Mouse (Mus musculus) v-Abl transformed pro-B cells (cell line): ENCODE measurements around the gene Hbb-bt.
"Not testable (repeated sequence)": the region's sequence is repeated elsewhere in the genome, so short reads cannot be mapped to it uniquely, and the experiment has no call there.

ENCODE experiments used
- in situ Hi-C, 2 experiments: fragments of 400-800 bp; cut with MboI; formaldehyde crosslinking; loops; one replicate each; pipeline ENCODE4 v1.15.1; 2025; ENCODE audit not compliant: unreplicated experiment in 2 of 2

Gene Hbb-bt

DNA sequence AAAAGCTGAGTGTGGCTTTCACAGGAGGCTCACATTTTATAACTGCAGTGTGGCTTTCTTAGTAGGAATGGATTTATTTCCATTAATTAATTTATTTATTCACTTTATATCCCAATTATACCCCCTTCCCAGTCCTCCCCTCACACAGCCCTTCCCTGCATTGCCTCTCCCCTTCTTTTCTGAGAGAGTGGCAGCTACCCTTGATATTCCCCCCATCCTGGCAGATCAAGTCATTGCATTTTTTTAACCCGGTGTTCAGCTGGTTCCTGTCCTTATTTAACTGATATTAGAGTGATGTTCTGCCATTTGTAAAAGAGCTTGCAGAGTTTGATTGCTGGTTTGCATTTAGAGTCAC, 4.0 kb downstream of the Hbb-bt start:
- in situ Hi-C loops, result loop anchor here (10.0 kb wide), 3 partner anchors 95 to 1115 kb away; partner anchors contain the start of genes Olfr648 (in 2 of the 2), Olfr243 (in 1 of the 2) and Olfr557 (in 1 of the 2)

DNA sequence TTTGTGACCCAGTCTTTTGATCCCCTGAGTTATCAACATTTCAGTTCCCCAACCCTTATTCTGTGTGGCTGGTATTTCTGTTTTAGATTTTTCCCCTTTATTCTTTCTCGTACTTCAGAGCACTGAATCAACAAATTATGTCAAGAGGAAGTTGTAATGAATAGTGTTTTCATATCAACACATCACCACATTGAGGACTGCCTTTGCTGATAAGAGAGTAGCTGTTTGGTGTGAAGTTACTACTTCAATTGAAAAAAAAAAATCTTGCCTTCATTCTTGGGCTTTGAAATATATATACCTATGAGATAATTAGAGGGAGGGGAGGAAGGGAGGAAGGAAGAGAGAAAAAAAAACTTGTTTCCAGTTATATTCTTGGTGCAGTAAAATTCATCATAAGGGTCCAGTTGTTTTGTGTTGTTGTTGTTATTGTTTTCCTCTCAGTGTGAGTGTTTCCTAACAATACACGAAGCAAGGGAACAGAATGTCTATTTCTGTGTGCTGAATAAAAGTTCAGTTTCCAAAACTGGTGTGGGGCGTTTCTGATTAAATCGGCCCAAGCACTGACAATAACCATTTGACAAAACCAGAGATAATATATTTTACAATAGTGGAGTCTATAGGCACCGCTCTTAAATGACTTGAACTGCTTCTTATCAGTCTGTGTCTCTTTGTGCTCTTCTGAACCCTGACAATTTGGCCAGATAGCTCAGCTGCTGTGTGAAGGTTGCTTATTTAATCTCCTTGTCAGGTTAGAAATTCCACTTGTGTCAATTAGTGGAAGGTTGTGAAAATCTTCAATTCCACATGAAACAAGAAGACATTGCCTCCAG, 4.6 kb downstream of the Hbb-bt start:
- in situ Hi-C loops, result loop anchor here (10.0 kb wide), 3 partner anchors 94 to 1114 kb away; partner anchors contain the start of genes Olfr648 (in 2 of the 2), Olfr243 (in 1 of the 2) and Olfr557 (in 1 of the 2)

DNA sequence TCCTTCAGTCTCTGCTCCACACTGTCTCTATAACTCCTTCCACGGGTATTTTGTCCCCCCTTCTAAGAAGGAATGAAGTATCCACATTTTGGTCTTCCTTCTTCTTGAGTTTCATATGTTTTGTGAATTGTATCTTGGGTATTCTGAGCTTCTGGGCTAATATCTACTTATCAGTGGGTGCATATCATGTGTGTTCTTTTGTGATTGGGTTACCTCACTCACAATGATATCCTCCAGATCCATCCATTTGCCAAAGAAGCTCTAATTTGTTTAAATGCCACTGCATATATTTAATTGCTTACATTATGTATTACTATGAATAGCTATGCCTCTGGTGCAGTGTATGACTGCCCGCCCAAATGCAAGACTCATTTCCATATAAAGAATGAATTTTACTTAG, 5.7 kb downstream of the Hbb-bt start:
- in situ Hi-C loops, result loop anchor here (10.0 kb wide), 3 partner anchors 93 to 1113 kb away; partner anchors contain the start of genes Olfr648 (in 2 of the 2), Olfr243 (in 1 of the 2) and Olfr557 (in 1 of the 2)

DNA sequence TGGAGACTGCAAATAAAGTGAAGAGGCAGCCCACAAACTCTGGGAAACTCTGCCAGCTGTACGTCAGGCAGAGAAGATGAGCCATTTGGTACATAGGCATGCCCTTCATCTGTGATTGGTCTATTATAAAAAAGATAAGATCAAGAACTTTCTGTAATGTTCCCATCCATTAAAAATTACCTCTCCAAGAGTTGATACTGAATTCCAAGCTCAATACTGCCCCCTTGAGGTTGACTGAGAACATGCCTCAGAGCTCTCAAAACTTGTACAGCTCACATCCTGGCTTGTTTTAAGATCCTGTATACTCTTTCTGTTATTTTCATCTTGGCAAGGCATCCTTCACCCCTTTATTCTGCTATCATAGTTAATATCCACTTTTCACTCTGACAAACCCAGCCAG, 6.9 kb downstream of the Hbb-bt start:
- in situ Hi-C loops, result loop anchor here (10.0 kb wide), 3 partner anchors 92 to 1112 kb away; partner anchors contain the start of genes Olfr648 (in 2 of the 2), Olfr243 (in 1 of the 2) and Olfr557 (in 1 of the 2)

GRCm38 (mm10) chr7:103792669-103793388, 21.0 kb downstream of the Hbb-bt start:
- in situ Hi-C loops, result loop anchor here (5.0 to 10.0 kb wide), 2 partner anchors 79 to 152 kb away; partner anchors contain the start of gene Olfr633 (in 2 of the 2)

DNA sequence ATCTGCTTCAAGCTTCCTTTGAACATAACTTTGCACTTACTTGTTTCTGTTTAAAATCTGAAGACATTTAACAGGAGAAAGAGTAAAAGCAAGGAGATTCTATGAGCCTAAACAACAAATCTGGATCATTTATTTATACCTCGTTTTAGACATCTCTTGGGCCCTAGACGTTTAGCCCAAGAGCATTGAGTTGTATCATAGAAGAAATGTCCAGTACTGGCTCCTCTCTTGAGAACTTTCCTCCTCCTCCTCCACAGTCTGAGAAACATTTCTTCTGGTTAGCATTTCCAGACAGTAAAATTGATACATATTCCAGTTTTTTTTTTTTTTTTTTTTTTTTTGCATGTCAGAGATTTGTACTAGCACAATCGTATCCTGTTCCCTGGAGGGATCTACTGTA, 22.1 kb downstream of the Hbb-bt start, which contains the start of gene Olfr67:
Olfr67 (minus strand) TSS at position 101 of the 400 bp plus-strand sequence.
- in situ Hi-C loops, result loop anchor here (5.0 to 10.0 kb wide), 2 partner anchors 81 to 153 kb away; partner anchors contain the start of gene Olfr633 (in 2 of the 2)

DNA sequence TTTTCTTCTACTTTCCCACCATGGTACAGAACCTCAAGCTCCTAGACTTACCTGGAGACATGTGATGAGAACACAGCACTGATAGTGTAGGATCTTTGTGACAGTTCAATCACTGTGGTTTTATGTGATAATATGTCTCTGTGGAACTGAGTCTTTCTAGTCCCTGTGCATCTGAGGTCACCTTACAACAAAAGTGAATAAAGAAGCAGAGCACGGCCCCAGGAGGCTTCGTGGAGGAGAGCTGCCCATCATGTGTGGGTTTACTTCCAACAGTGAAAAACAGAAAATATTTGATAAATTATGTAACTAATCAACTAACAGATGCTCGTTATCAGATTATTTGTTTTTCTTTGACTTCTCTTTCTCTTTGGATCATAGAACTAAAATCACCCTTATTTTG, 34.2 kb downstream of the Hbb-bt start, which contains the start of gene Olfr68:
Olfr68 (minus strand) TSS at position 101 of the 400 bp plus-strand sequence.
- in situ Hi-C loops, result no loop called here

DNA sequence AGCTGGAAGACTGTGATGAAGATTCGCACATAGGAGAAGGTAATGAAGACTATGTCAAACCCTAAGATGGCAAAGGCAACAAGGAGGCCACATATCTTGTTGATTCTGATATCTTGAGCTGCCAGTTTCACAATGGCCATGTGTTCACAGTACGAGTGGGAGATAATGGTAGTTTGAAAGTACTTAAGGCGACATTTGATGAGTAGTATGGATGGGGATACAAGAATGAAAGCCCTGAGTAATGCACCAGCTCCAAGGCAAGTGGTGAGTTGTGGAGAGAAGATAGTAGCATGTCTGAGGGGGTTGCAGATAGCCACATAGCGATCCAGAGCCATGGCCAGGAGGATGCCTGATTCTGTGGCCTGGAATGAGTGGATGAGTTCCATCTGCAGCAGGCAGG, 36.1 kb downstream of the Hbb-bt start:
- in situ Hi-C loops, result not testable (repeated sequence)

- in situ Hi-C loops, result no loop called here
Observed at GRCm38 (mm10) chr7:103771494-103771893, 42.3 kb downstream of the Hbb-bt start, which contains the start of gene Olfr69. Gene Olfr69, minus strand, starts transcription at chr7:103771594.

GRCm38 (mm10) chr7:103767687-103768086, 46.1 kb downstream of the Hbb-bt start:
- in situ Hi-C loops, result not testable (repeated sequence)
